Mouse (Mus musculus) lung, embryonic 15.5 days (tissue): ENCODE measurements at regions not wholly inside any gene's neighbourhood (a gene's known extent, or its start where the extent isn't known, plus 50 kb on each side); places are given as distances from the start of the nearest gene placed in this dataset.
A peak's percentile ranks its signal among the peaks of the same experiment; 100 is the strongest.
"Not testable (repeated sequence)": the region's sequence is repeated elsewhere in the genome, so short reads cannot be mapped to it uniquely, and the experiment has no call there.

ENCODE experiments used
- ATAC-seq: fragments of 200-750 bp; cut with Nextera tagmentation; 2 replicates; pipeline ENCODE4 v1.8.0; 2017; ENCODE audit warnings: moderate number of reproducible peaks, borderline replicate concordance; ENCODE audit not compliant: low FRiP score, low TSS enrichment; ENCODE audit errors: extremely low read depth
- H3K27ac ChIP-seq: fragments of 300-500 bp; sonication (generic); 2 replicates; pipeline ENCODE4 v1.5.1; 2015; ENCODE audit warnings: moderate library complexity, mild to moderate bottlenecking, inconsistent platforms
- H3K27me3 ChIP-seq: fragments of 300-500 bp; sonication (generic); 2 replicates; pipeline ENCODE4 v1.6.1; 2015; ENCODE audit warnings: inconsistent platforms
- H3K36me3 ChIP-seq: fragments of 300-500 bp; sonication (generic); 2 replicates; pipeline ENCODE4 v1.6.1; 2015; ENCODE audit warnings: inconsistent platforms
- H3K4me1 ChIP-seq: fragments of 300-500 bp; sonication (generic); 2 replicates; pipeline ENCODE4 v1.6.1; 2015; ENCODE audit warnings: inconsistent platforms
- H3K4me2 ChIP-seq: fragments of 300-500 bp; sonication (generic); 2 replicates; pipeline ENCODE4 v1.6.1; 2015; ENCODE audit warnings: inconsistent platforms, mild to moderate bottlenecking, moderate library complexity
- H3K4me3 ChIP-seq: fragments of 300-500 bp; sonication (generic); 2 replicates; pipeline ENCODE4 v1.5.1; 2015; ENCODE audit warnings: mild to moderate bottlenecking, inconsistent platforms
- H3K9ac ChIP-seq: fragments of 300-500 bp; sonication (generic); 2 replicates; pipeline ENCODE4 v1.6.1; 2015; ENCODE audit warnings: inconsistent platforms
- H3K9me3 ChIP-seq: fragments of 300-500 bp; sonication (generic); 2 replicates; pipeline ENCODE4 v1.6.1; 2016; ENCODE audit warnings: inconsistent platforms
- WGBS: fragments of 180-500 bp; shearing (Covaris S2); methylation state at CpG from one replicate; pipeline ENCODE4 v1.1.7; 2015; 5-methylcytosine and 5-hydroxymethylcytosine counted together

- H3K4me1 ChIP-seq: no peaks in the 10 kb centered on the region
- 91% methylated on average over 2 of the region's 2 CpGs for WGBS
- H3K36me3 ChIP-seq: no peaks in the 10 kb centered on the region
- no peaks in the 10 kb centered on the region for H3K9me3 ChIP-seq
- H3K27ac ChIP-seq: no peak overlapping the region
- H3K27me3 ChIP-seq: no peaks in the 10 kb centered on the region
- no peak overlapping the region for H3K9ac ChIP-seq
- H3K4me3 ChIP-seq: no peak overlapping the region
- ATAC-seq: no peak
- H3K4me2 ChIP-seq: no peak overlapping the region
These were observed 280.5 kb upstream of the Gk2 start for GRCm38 (mm10) chr5:97737339-97737738.

- no peak for ATAC-seq
- no peaks in the 10 kb centered on the region for H3K4me1 ChIP-seq
- H3K9ac ChIP-seq: no peak overlapping the region
- H3K9me3 ChIP-seq: no peaks in the 10 kb centered on the region
- no peak overlapping the region for H3K4me2 ChIP-seq
- H3K4me3 ChIP-seq: no peak overlapping the region
- no peaks in the 10 kb centered on the region for H3K36me3 ChIP-seq
- WGBS: 37% methylated on average over 4 of the region's 4 CpGs
- no peaks in the 10 kb centered on the region for H3K27me3 ChIP-seq
- H3K27ac ChIP-seq: no peak overlapping the region
These were observed 274.1 kb upstream of the Gk2 start for GRCm38 (mm10) chr5:97730920-97731319.

GRCm38 (mm10) chr5:97719364-97719763 lies 262.5 kb upstream of the Gk2 start:
- not testable (repeated sequence) for H3K27me3 ChIP-seq, H3K36me3 ChIP-seq, H3K4me1 ChIP-seq, H3K9ac ChIP-seq, ATAC-seq, H3K27ac ChIP-seq, H3K4me2 ChIP-seq, H3K4me3 ChIP-seq, H3K9me3 ChIP-seq
- WGBS: 48% methylated on average over 4 of the region's 4 CpGs

- Histone ChIP-seq H3K27me3 (no peaks in the 10 kb centered on the region), H3K4me3 (no peak overlapping the region), H3K27ac (no peak overlapping the region), H3K36me3 (no peaks in the 10 kb centered on the region), H3K9ac (no peak overlapping the region), H3K9me3 (no peaks in the 10 kb centered on the region), H3K4me1 (no peaks in the 10 kb centered on the region), H3K4me2 (no peak overlapping the region)
- 70% methylated on average over 3 of the region's 3 CpGs for WGBS
- no peak for ATAC-seq
These were observed 248.4 kb upstream of the Gk2 start for GRCm38 (mm10) chr5:97705270-97705669.

GRCm38 (mm10) chr5:97700507-97700906 lies 243.7 kb upstream of the Gk2 start:
- H3K9me3 ChIP-seq: no peaks in the 10 kb centered on the region
- no peak overlapping the region for H3K4me2 ChIP-seq
- no peak overlapping the region for H3K27ac ChIP-seq
- H3K9ac ChIP-seq: no peak overlapping the region
- peaks cover 5% of the 10 kb centered on the region; the same call in 1 of the 2 replicates for H3K4me1 ChIP-seq
- WGBS: 31% methylated on average over 3 of the region's 3 CpGs
- no peaks in the 10 kb centered on the region for H3K27me3 ChIP-seq
- ATAC-seq: no peak
- H3K36me3 ChIP-seq: no peaks in the 10 kb centered on the region
- H3K4me3 ChIP-seq: no peak overlapping the region

GRCm38 (mm10) chr5:97697581-97698134 lies 240.8 kb upstream of the Gk2 start:
- no peaks in the 10 kb centered on the region for H3K36me3 ChIP-seq
- no peaks in the 10 kb centered on the region for H3K9me3 ChIP-seq
- H3K4me1 ChIP-seq: peaks cover 5% of the 10 kb centered on the region; the same call in 1 of the 2 replicates
- no peak overlapping the region for H3K4me2 ChIP-seq
- no peak overlapping the region for H3K27ac ChIP-seq
- no peak overlapping the region for H3K4me3 ChIP-seq
- WGBS: 45% methylated on average over 8 of the region's 8 CpGs
- no peak overlapping the region for H3K9ac ChIP-seq
- ATAC-seq: no peak
- H3K27me3 ChIP-seq: no peaks in the 10 kb centered on the region

- 70% methylated on average over 10 of the region's 10 CpGs for WGBS
- no peak for ATAC-seq
- no peak overlapping the region for H3K9ac ChIP-seq
- peaks cover 5% of the 10 kb centered on the region; the same call in 1 of the 2 replicates for H3K4me1 ChIP-seq
- no peak overlapping the region for H3K4me2 ChIP-seq
- H3K36me3 ChIP-seq: no peaks in the 10 kb centered on the region
- H3K27ac ChIP-seq: no peak overlapping the region
- no peak overlapping the region for H3K4me3 ChIP-seq
- no peaks in the 10 kb centered on the region for H3K27me3 ChIP-seq
- no peaks in the 10 kb centered on the region for H3K9me3 ChIP-seq
These were observed 236.6 kb upstream of the Gk2 start for GRCm38 (mm10) chr5:97693333-97693940.

- ATAC-seq: no peak; the same call in 1 of the 2 replicates
- no peaks in the 10 kb centered on the region for H3K27me3 ChIP-seq
- no peak overlapping the region for H3K4me3 ChIP-seq
- H3K36me3 ChIP-seq: no peaks in the 10 kb centered on the region
- no peak overlapping the region for H3K9ac ChIP-seq
- H3K4me2 ChIP-seq: no peak overlapping the region
- H3K9me3 ChIP-seq: no peaks in the 10 kb centered on the region
- H3K4me1 ChIP-seq: no peaks in the 10 kb centered on the region
- H3K27ac ChIP-seq: 0 out of 2 replicates have a peak overlapping the region, but pooled peaks have one; percentile 39
These were observed 228.6 kb upstream of the Gk2 start for GRCm38 (mm10) chr5:97685443-97685842.

- H3K4me2 ChIP-seq: no peak overlapping the region
- peak overlapping the region; percentile 22; the same call in 1 of the 2 replicates for H3K27ac ChIP-seq
- no peaks in the 10 kb centered on the region for H3K4me1 ChIP-seq
- H3K4me3 ChIP-seq: no peak overlapping the region
- ATAC-seq: no peak
- H3K9me3 ChIP-seq: no peaks in the 10 kb centered on the region
- 20% methylated on average over 4 of the region's 4 CpGs for WGBS
- no peaks in the 10 kb centered on the region for H3K27me3 ChIP-seq
- no peaks in the 10 kb centered on the region for H3K36me3 ChIP-seq
- no peak overlapping the region for H3K9ac ChIP-seq
These were observed 227.9 kb upstream of the Gk2 start for GRCm38 (mm10) chr5:97684592-97685258.

GRCm38 (mm10) chr5:97669726-97670125 lies 212.9 kb upstream of the Gk2 start:
- no peaks in the 10 kb centered on the region for H3K4me1 ChIP-seq
- no peak for ATAC-seq
- H3K9me3 ChIP-seq: no peaks in the 10 kb centered on the region
- H3K9ac ChIP-seq: no peak overlapping the region
- H3K4me2 ChIP-seq: no peak overlapping the region
- H3K36me3 ChIP-seq: no peaks in the 10 kb centered on the region
- no peak overlapping the region for H3K4me3 ChIP-seq
- no peak overlapping the region for H3K27ac ChIP-seq
- 59% methylated on average over 3 of the region's 3 CpGs for WGBS
- H3K27me3 ChIP-seq: no peaks in the 10 kb centered on the region

- Histone ChIP-seq H3K27me3 (no peaks in the 10 kb centered on the region), H3K27ac (no peak overlapping the region), H3K4me1 (no peaks in the 10 kb centered on the region), H3K36me3 (no peaks in the 10 kb centered on the region), H3K9me3 (no peaks in the 10 kb centered on the region), H3K4me2 (no peak overlapping the region), H3K4me3 (no peak overlapping the region), H3K9ac (no peak overlapping the region)
- ATAC-seq: no peak
- 82% methylated on average over 12 of the region's 12 CpGs for WGBS
These were observed 199.5 kb upstream of the Gk2 start for GRCm38 (mm10) chr5:97656167-97656924.

GRCm38 (mm10) chr5:97655266-97655665 lies 198.4 kb upstream of the Gk2 start:
- no peak overlapping the region for H3K9ac ChIP-seq
- H3K4me1 ChIP-seq: no peaks in the 10 kb centered on the region
- H3K27ac ChIP-seq: no peak overlapping the region
- H3K4me2 ChIP-seq: no peak overlapping the region
- ATAC-seq: no peak
- no peak overlapping the region for H3K4me3 ChIP-seq
- whole genome bisulfite sequencing: 78% methylated on average over 6 of the region's 6 CpGs
- H3K36me3 ChIP-seq: no peaks in the 10 kb centered on the region
- H3K27me3 ChIP-seq: no peaks in the 10 kb centered on the region
- H3K9me3 ChIP-seq: no peaks in the 10 kb centered on the region
